Mouse (Mus musculus): ENCODE results near the gene 4933402J07Rik.

GRCm38 (mm10) chr8:87609110-87609509 lies 45.5 kb downstream of the 4933402J07Rik start:
- TF ChIP-seq CTCF (IDR thresholded peaks at IDR 0.05; ENCODE audit: low read depth) (no peak), EP300 (optimal IDR thresholded peaks at IDR 0.05) (no peak)

Measured in stomach, postnatal 0 days (tissue).